Mouse (Mus musculus) heart, embryonic 12.5 days (tissue): ENCODE results near the gene Rap1a. TPM values are rescaled to one million over a fixed set of nuclear protein-coding genes. Genes with fewer than 3 reads are reported as not detected.

ENCODE experiments used
- ATAC-seq: fragments of 200-750 bp; cut with Nextera tagmentation; 2 replicates; pipeline ENCODE4 v1.8.0; 2017; ENCODE audit warnings: moderate TSS enrichment, moderate library complexity; ENCODE audit not compliant: insufficient number of reproducible peaks, low FRiP score
- H3K27ac ChIP-seq: fragments of 300-500 bp; sonication (generic); 2 replicates; pipeline ENCODE4 v1.5.1; 2016; ENCODE audit warnings: mild to moderate bottlenecking, moderate library complexity; ENCODE audit not compliant: poor library complexity, severe bottlenecking
- H3K27me3 ChIP-seq: fragments of 300-500 bp; sonication (generic); replicated peaks from 2 replicates; pipeline ENCODE4 v1.6.1; 2016; ENCODE audit warnings: mild to moderate bottlenecking, moderate library complexity
- H3K36me3 ChIP-seq: fragments of 300-500 bp; sonication (generic); 2 replicates; pipeline ENCODE4 v1.6.1; 2016; ENCODE audit warnings: mild to moderate bottlenecking, moderate library complexity
- H3K4me1 ChIP-seq: fragments of 300-500 bp; sonication (generic); replicated peaks from 2 replicates; pipeline ENCODE4 v1.6.1; 2016; ENCODE audit warnings: mild to moderate bottlenecking
- H3K4me2 ChIP-seq: fragments of 300-500 bp; sonication (generic); 2 replicates; pipeline ENCODE4 v1.6.1; 2016; ENCODE audit warnings: mild to moderate bottlenecking, moderate library complexity
- H3K4me3 ChIP-seq: fragments of 300-500 bp; sonication (generic); 2 replicates; pipeline ENCODE4 v1.5.1; 2016; ENCODE audit warnings: mild to moderate bottlenecking
- H3K9ac ChIP-seq: fragments of 300-500 bp; sonication (generic); 2 replicates; pipeline ENCODE4 v1.6.1; 2016; ENCODE audit warnings: mild to moderate bottlenecking, moderate library complexity
- H3K9me3 ChIP-seq: fragments of 300-500 bp; sonication (generic); replicated peaks from 2 replicates; pipeline ENCODE4 v1.6.1; 2016; ENCODE audit warnings: mild to moderate bottlenecking, moderate library complexity
- WGBS: fragments of 180-500 bp; shearing (Covaris S2); methylation state at CpG from one replicate; pipeline ENCODE4 v1.1.7; 2016; 5-methylcytosine and 5-hydroxymethylcytosine counted together
- polyA plus RNA-seq: library from polyadenylated mRNA; unstranded; fragments of >200 nt; fragmentation: Nextera tagmentation; extraction: Ambion mirVana; gene quantifications from 2 replicates; pipeline ENCODE4 v1.2.1, GENCODE M21; 2016

Rap1a gene
- 88.9 and 92.0 TPM in 2 replicates for polyA plus RNA-seq

- Histone ChIP-seq H3K4me2 (peak within 1 kb of the TSS; percentile 84), H3K27me3 (peaks cover 36% of the 10 kb centered on the region), H3K9ac (peak within 1 kb of the TSS; percentile 94), H3K4me3 (peak within 1 kb of the TSS; percentile 93), H3K4me1 (peaks cover 26% of the 10 kb centered on the region), H3K36me3 (no peaks in the 10 kb centered on the region), H3K27ac (peak within 1 kb of the TSS; percentile 85), H3K9me3 (no peaks in the 10 kb centered on the region)
- 16% methylated on average over 43 of the region's 50 CpGs for WGBS
- ATAC-seq: peak; percentile 91
Observed at GRCm38 (mm10) chr3:105801191-105802166, at the start of gene Rap1a. Gene Rap1a, minus strand, starts transcription at chr3:105801336.

- no peak overlapping the region for H3K27ac ChIP-seq
- H3K4me3 ChIP-seq: no peak overlapping the region
- no peaks in the 10 kb centered on the region for H3K4me1 ChIP-seq
- H3K9ac ChIP-seq: no peak overlapping the region
- H3K27me3 ChIP-seq: peaks cover 10% of the 10 kb centered on the region
- no peaks in the 10 kb centered on the region for H3K9me3 ChIP-seq
- H3K4me2 ChIP-seq: no peak overlapping the region
- no peak for ATAC-seq
- WGBS: 61% methylated on average over 7 of the region's 7 CpGs
- H3K36me3 ChIP-seq: no peaks in the 10 kb centered on the region
Observed at GRCm38 (mm10) chr3:105846294-105847069, 45.3 kb upstream of the Rap1a start.

- peaks cover 14% of the 10 kb centered on the region; the same call in 1 of the 2 replicates for H3K27me3 ChIP-seq
- no peaks in the 10 kb centered on the region for H3K4me1 ChIP-seq
- 0 out of 2 replicates have a peak, but pooled peaks cover 2% of the 10 kb centered on the region for H3K9me3 ChIP-seq
- H3K27ac ChIP-seq: no peak overlapping the region
- H3K36me3 ChIP-seq: no peaks in the 10 kb centered on the region
- H3K4me2 ChIP-seq: no peak overlapping the region
- no peak overlapping the region for H3K4me3 ChIP-seq
- no peak overlapping the region for H3K9ac ChIP-seq
- WGBS: 76% methylated on average over 4 of the region's 4 CpGs
- no peak for ATAC-seq
Observed at GRCm38 (mm10) chr3:105839836-105840235, 38.7 kb upstream of the Rap1a start.

- Histone ChIP-seq H3K4me2 (no peak overlapping the region), H3K9ac (no peak overlapping the region), H3K4me3 (no peak overlapping the region), H3K9me3 (0 out of 2 replicates have a peak, but pooled peaks cover 2% of the 10 kb centered on the region), H3K36me3 (no peaks in the 10 kb centered on the region), H3K27me3 (peaks cover 19% of the 10 kb centered on the region; the same call in 1 of the 2 replicates), H3K4me1 (no peaks in the 10 kb centered on the region), H3K27ac (no peak overlapping the region)
- no peak for ATAC-seq
- whole genome bisulfite sequencing: 62% methylated on average over 3 of the region's 3 CpGs
Observed at GRCm38 (mm10) chr3:105838655-105839054, 37.5 kb upstream of the Rap1a start.

GRCm38 (mm10) chr3:105836883-105837282 lies 35.7 kb upstream of the Rap1a start:
- Histone ChIP-seq H3K9me3 (0 out of 2 replicates have a peak, but pooled peaks cover 2% of the 10 kb centered on the region), H3K4me2 (no peak overlapping the region), H3K4me3 (no peak overlapping the region), H3K36me3 (no peaks in the 10 kb centered on the region), H3K27me3 (peaks cover 18% of the 10 kb centered on the region), H3K27ac (no peak overlapping the region), H3K9ac (no peak overlapping the region), H3K4me1 (no peaks in the 10 kb centered on the region)
- WGBS: 72% methylated on average over 3 of the region's 3 CpGs
- no peak for ATAC-seq

- no peak overlapping the region for H3K9ac ChIP-seq
Observed at GRCm38 (mm10) chr3:105835875-105836274, 34.7 kb upstream of the Rap1a start.

GRCm38 (mm10) chr3:105831584-105831983 lies 30.4 kb upstream of the Rap1a start:
- no peaks in the 10 kb centered on the region for H3K4me1 ChIP-seq
- H3K4me2 ChIP-seq: no peak overlapping the region
- ATAC-seq: no peak
- H3K36me3 ChIP-seq: no peaks in the 10 kb centered on the region
- no peak overlapping the region for H3K9ac ChIP-seq
- 88% methylated on average over 3 of the region's 3 CpGs for WGBS
- peaks cover 13% of the 10 kb centered on the region; the same call in 1 of the 2 replicates for H3K27me3 ChIP-seq
- no peaks in the 10 kb centered on the region for H3K9me3 ChIP-seq
- no peak overlapping the region for H3K4me3 ChIP-seq
- no peak overlapping the region for H3K27ac ChIP-seq

More at GRCm38 (mm10) chr3:105835875-105836274, 34.7 kb upstream of the Rap1a start:
- no peaks in the 10 kb centered on the region for H3K36me3 ChIP-seq
- WGBS: 48% methylated on average over 3 of the region's 3 CpGs
- H3K4me2 ChIP-seq: no peak overlapping the region
- 0 out of 2 replicates have a peak, but pooled peaks cover 2% of the 10 kb centered on the region for H3K9me3 ChIP-seq
- no peak overlapping the region for H3K27ac ChIP-seq
- no peaks in the 10 kb centered on the region for H3K4me1 ChIP-seq
- no peak overlapping the region for H3K4me3 ChIP-seq
- peaks cover 22% of the 10 kb centered on the region for H3K27me3 ChIP-seq
- no peak for ATAC-seq

- Histone ChIP-seq H3K9ac (no peak overlapping the region), H3K9me3 (no peaks in the 10 kb centered on the region), H3K4me1 (peaks cover 25% of the 10 kb centered on the region), H3K4me2 (no peak overlapping the region), H3K27me3 (peaks cover 22% of the 10 kb centered on the region), H3K36me3 (no peaks in the 10 kb centered on the region), H3K4me3 (no peak overlapping the region), H3K27ac (peak overlapping the region; percentile 8; the same call in 1 of the 2 replicates)
- ATAC-seq: peak; percentile 70
- 30% methylated on average over 7 of the region's 7 CpGs for WGBS
Observed at GRCm38 (mm10) chr3:105825501-105826161, 24.5 kb upstream of the Rap1a start.

- Histone ChIP-seq H3K4me3 (no peak overlapping the region), H3K4me2 (no peak overlapping the region), H3K27me3 (peaks cover 31% of the 10 kb centered on the region), H3K36me3 (no peaks in the 10 kb centered on the region), H3K27ac (no peak overlapping the region), H3K9me3 (no peaks in the 10 kb centered on the region), H3K4me1 (peaks cover 25% of the 10 kb centered on the region), H3K9ac (no peak overlapping the region)
- WGBS: 42% methylated on average over 2 of the region's 2 CpGs
- ATAC-seq: no peak
Observed at GRCm38 (mm10) chr3:105824704-105825103, 23.6 kb upstream of the Rap1a start.

GRCm38 (mm10) chr3:105824103-105824502 lies 23.0 kb upstream of the Rap1a start:
- ATAC-seq: 0 out of 2 replicates have a peak, but pooled peaks have one; percentile 50

More at GRCm38 (mm10) chr3:105824103-105824502, 23.0 kb upstream of the Rap1a start:
- Histone ChIP-seq H3K9ac (no peak overlapping the region), H3K27ac (no peak overlapping the region), H3K4me1 (peaks cover 25% of the 10 kb centered on the region), H3K4me3 (no peak overlapping the region), H3K9me3 (no peaks in the 10 kb centered on the region), H3K4me2 (no peak overlapping the region), H3K27me3 (peaks cover 36% of the 10 kb centered on the region), H3K36me3 (no peaks in the 10 kb centered on the region)
- 22% methylated on average over 5 of the region's 5 CpGs for WGBS
